Mouse (Mus musculus): ENCODE results near the gene Slc39a10. TPM values are rescaled to one million over a fixed set of nuclear protein-coding genes. Genes with fewer than 3 reads are reported as not detected.
"Not testable (repeated sequence)": the region's sequence is repeated elsewhere in the genome, so short reads cannot be mapped to it uniquely, and the experiment has no call there.

The Slc39a10 gene
- polyA plus RNA-seq, 1 experiment: 4.0 TPM

DNA sequence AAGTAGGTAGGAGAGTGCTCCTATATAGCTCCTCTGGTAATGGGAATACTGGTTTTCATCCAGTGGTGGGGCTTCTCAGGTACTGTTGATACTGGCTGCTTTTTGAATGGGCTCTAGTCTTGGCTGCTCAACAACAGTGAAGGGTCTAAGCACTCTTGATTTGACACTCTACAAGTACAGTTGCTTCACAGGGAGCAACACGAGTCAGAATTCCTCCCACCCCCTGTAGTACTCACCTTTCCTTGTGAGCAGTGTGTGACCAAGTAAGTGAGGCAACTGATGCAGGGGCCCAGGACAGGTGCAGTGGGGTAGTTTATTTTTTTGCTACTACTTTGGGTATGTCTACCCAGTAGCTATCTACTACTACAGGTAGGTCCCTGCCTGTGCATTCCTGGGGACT lies 87.6 kb downstream of the Slc39a10 start:
- WGBS: 81% methylated on average over 1 of the region's 1 CpGs
- Histone ChIP-seq H3K4me3 (replicated peaks; ENCODE audit: control insufficient read depth, low read depth, low read length) (no peak overlapping the region), H3K27ac (ENCODE audit: control insufficient read depth, insufficient read depth, low read depth, low read length, poor library complexity) (no peak overlapping the region), H3K4me1 (ENCODE audit: control insufficient read depth, insufficient read depth, low read length) (no peaks in the 10 kb centered on the region)
- no peak for TF ChIP-seq CTCF (IDR thresholded peaks at IDR 0.05; ENCODE audit: control insufficient read depth, insufficient read depth, low read length)
- no peak for TF ChIP-seq POLR2A (IDR thresholded peaks at IDR 0.05; ENCODE audit: borderline replicate concordance, control insufficient read depth, low read depth, low read length)

GRCm38 (mm10) chr1:46782227-46782626 lies 110.4 kb downstream of the Slc39a10 start:
- H3K4me3 ChIP-seq (replicated peaks; ENCODE audit: control insufficient read depth, low read depth, low read length); H3K4me1 ChIP-seq (ENCODE audit: control insufficient read depth, insufficient read depth, low read length); H3K27ac ChIP-seq (ENCODE audit: control insufficient read depth, insufficient read depth, low read depth, low read length, poor library complexity): not testable (repeated sequence)
- 71% methylated on average over 4 of the region's 4 CpGs for WGBS

DNA sequence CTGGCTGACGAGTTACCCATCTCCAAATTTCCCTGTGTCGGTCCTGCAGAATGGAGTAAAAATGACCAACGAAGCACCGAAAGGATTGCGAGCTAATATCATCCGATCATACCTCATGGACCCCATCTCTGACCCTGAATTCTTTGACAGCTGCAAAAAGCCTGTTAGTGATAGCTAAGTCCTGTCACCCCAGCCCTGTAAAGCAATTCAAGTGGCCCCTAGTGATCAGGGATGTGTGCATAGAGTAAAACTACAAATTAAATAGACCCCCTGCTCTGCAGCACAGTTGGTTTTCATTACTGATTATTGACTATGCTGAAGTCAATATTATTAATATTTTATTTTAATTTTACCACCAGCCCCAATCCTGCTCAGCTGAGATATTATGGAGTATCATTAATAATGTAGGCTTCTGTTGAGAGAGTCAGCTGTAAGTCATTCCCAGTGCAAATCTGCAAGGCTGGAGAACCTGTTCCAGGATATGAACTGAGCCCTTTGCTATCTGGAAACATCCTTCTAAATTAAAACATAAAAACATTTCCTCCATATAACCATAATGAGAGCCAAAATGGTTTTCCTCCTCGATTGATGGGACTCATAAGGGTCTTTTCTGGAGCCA lies 122.5 kb downstream of the Slc39a10 start:
- not testable (repeated sequence) for H3K4me1 ChIP-seq (ENCODE audit: control insufficient read depth, insufficient read depth, low read length); H3K27ac ChIP-seq (ENCODE audit: control insufficient read depth, insufficient read depth, low read depth, low read length, poor library complexity); H3K4me3 ChIP-seq (replicated peaks; ENCODE audit: control insufficient read depth, low read depth, low read length)
- 83% methylated on average over 7 of the region's 7 CpGs for WGBS

- not testable (repeated sequence) for H3K4me1 ChIP-seq (ENCODE audit: control insufficient read depth, insufficient read depth, low read length); H3K4me3 ChIP-seq (replicated peaks; ENCODE audit: control insufficient read depth, low read depth, low read length); H3K27ac ChIP-seq (ENCODE audit: control insufficient read depth, insufficient read depth, low read depth, low read length, poor library complexity)
These were observed 123.3 kb downstream of the Slc39a10 start for GRCm38 (mm10) chr1:46769318-46769717.

DNA sequence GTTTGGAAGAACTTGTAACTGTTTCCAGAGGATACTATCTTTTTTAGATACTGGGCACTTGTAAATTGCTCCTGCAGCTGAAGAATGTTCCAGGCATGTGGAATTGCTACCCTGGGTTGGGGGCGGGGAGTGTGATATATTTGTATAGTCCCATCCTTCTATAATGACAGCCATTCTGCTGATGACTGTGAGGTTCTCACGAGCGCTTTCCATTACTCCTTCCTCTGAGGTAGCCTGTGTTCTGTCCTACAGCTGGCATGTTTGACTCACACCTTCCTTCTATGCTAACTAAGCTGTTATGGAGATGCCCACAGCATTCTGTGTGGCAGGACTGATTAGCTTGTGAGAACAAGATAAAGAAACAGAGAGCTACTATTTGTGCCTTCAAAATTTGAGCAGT lies 128.1 kb downstream of the Slc39a10 start:
- H3K4me1 ChIP-seq (ENCODE audit: control insufficient read depth, insufficient read depth, low read length); H3K27ac ChIP-seq (ENCODE audit: control insufficient read depth, insufficient read depth, low read depth, low read length, poor library complexity); H3K4me3 ChIP-seq (replicated peaks; ENCODE audit: control insufficient read depth, low read depth, low read length): not testable (repeated sequence)
- WGBS: 74% methylated on average over 3 of the region's 3 CpGs
